Mouse (Mus musculus) common myeloid progenitor, adult 5-6 weeks (primary cell): Measurements from ENCODE around the gene Apom. TPM values are rescaled to one million over a fixed set of nuclear protein-coding genes. Genes with fewer than 3 reads are reported as not detected.
A peak's percentile ranks its signal among the peaks of the same experiment; 100 is the strongest.

Experiments used
- ATAC-seq: replicated peaks from 2 replicates; pipeline ENCODE4 v1.8.0; 2016; ENCODE audit warnings: low read depth, mild to moderate bottlenecking, moderate TSS enrichment, inconsistent platforms; ENCODE audit not compliant: poor library complexity, severe bottlenecking
- total RNA-seq: library from RNA; stranded (forward); fragments of 200-1000, 187-1606 nt; gene quantifications from 2 replicates; pipeline ENCODE4 v1.2.3, GENCODE M21; 2017

The Apom gene
- total RNA-seq, 1 experiment from 2014 or later = not detected

DNA sequence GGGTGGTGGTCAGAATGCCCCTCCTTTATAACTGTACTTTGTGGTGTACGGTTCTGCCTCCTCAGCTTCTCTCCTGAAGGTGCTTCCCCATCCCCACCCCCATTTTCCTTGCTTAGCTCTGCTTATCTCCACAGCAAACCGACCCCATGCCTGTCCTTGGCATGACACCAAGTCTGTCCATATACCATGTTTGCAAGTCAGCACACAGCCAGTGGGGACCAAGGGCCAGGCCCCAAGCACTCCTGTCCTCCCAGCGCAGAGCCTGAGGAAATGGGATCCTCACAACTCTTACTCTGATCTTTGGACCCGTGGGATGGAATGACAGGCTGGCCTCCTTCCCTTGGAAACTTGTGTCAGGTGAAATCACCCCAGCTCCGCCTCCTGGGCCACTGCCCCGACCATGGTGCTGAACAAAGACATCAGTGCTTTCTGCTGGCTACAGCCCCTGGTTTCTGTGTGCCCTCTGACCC, 28.6 kb downstream of the Apom start:
- peak; percentile 58 for ATAC-seq

DNA sequence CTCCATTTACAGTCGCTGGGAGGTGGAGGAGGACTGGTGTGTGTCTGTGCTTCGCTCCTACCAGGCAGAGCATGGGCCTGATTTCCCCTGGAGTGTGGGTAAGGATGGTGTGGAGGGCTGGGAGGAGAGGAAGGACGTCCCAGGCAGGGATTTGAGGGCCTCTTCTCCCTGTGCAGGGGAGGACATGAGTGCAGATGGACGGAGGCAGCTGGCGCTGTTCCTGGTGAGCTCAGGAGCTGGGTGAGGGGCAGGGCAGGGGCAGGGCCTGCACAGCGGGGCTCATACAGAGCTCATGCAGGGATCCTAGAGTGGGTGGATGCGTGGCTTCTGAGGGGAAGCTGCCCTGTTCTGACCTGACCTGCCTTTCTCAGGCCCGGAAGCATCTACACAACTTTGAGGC, 29.6 kb downstream of the Apom start:
- no peak for ATAC-seq

DNA sequence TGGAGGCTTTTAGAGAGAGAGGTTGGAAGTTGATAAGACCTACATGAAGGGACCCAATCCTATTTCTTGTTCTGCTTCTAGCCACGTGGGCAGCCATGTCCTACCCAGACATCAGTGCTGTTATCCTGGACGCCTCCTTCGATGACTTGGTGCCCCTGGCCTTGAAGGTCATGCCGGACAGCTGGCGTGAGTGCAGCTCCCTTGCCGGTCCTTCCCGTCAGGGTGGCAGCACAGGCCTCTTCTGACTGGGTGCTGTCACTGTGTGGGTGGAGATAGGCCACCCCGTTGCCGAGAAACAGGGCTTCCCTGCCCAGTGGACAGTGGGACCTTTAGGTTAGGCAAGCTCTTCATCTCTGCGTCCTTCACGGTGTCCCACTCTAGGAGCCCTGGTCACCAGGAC, 30.7 kb downstream of the Apom start:
- no peak for ATAC-seq

DNA sequence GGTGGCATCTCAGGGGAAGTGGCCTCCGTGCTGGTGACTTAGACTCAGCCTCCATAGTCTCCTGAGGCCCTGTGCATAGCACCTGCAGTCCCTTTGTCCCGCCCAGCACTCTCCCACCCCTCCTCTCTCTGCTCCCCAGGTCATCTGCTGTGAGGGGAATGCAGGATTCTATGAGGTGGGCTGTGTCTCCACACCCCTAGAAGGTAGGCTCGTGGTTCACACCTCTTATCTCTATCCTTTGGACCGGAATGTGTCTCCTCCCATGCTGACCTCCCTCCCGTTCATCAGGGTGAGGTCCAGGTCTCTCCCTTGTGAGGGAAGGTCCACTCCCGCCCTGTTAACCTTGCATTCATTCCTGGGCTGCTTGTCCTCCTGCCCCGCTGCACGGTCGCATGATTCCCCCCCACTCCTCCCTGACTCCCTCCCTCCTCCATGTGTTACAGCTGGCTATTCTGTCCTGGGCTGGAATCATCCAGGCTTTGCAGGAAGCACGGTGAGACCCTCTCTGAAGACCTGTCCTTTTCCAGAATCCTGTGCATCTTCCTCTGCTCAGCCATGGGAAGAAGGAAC, 31.6 kb downstream of the Apom start:
- ATAC-seq = no peak

DNA sequence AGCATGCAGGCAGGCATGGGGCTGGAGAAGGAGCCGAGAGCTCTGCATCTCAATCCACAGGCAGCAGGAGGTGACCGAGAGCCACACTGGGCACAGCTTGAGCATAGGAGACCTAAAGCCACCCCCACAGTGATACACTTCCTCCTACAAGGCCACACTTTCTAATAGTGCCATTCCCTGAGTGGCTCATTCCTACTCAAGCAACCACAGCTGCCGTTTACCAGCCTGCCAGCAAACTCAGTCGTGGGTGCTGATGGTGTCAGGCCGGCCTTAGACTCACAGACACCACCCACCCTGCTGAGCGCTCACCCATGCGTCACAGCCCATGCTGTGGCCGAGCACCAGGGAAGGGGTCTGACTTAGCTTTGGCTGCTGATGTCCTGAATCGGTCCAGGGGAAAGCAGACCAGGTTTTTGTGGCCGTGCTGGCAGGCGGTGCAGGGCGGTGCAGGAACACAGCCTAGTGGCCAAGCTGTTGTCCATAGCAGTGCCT, 34.6 kb downstream of the Apom start:
- ATAC-seq = no peak

GRCm38 (mm10) chr17:35096597-35096996, 35.3 kb downstream of the Apom start:
- ATAC-seq = no peak

GRCm38 (mm10) chr17:35094475-35095365, 37.1 kb downstream of the Apom start:
- no peak for ATAC-seq

DNA sequence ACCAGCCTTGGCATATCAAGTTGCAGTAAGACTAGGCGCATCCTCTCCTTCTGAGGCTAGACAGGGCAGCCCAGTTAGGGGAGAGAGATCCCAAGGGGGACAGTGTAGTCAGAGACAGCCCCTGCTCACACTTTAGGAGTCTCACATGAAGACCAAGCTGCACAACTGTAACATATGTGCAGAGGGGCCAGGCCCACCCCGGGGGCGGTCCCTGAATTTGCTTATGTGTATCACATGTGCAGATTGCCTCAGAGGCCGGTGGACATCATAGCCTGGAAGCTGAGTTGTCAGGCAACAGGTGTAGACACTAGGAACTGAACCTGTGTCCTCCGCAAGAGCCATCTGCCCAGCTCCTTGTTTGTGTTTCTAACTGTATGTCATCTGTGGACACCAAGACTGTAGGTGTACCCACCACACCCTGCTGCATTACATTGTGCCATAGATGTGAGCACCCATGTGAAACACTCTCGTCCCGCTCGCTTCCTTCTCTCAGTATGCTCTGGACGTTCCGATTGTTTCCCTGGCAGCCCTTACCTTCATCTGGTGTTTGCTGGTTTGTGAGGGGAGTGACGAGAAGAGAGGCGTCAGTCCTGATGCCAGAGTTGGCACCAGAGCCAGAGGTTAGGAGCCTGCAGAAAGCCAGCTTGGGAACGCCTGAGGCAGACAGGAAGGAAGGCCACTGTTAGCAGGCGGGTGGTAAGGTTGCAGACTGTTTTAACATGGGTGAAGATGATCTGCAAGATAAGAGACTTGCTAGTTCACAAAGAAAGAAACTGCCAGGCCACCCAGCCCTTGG, 39.2 kb downstream of the Apom start:
- no peak for ATAC-seq

GRCm38 (mm10) chr17:35090166-35090932, 41.5 kb downstream of the Apom start:
- ATAC-seq = peak; percentile 16; the same call in 1 of the 2 replicates

GRCm38 (mm10) chr17:35088825-35089644, 42.8 kb downstream of the Apom start, which contains the start of gene Abhd16a:
Gene Abhd16a (plus strand): TSS chr17:35089263.
- peak; percentile 94 for ATAC-seq

DNA sequence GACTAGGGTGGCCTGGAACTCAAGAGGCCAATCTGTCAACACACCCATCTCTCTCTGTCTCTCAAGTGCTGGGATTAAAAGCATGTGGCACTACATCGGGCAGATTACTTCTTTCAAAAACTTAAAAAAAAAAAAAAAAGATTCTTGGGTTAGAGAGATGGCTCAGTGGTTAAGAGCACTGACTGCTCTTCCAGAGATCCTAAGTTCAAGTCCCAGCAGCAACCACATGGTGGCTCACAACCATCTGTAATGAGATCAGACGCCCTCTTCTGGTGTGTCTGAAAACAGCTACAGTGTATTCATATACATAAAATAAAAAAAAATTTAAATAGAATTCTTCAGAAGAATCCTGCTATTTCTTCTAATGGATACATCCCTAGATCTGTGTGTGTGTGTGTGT, 43.7 kb downstream of the Apom start:
- no peak for ATAC-seq

GRCm38 (mm10) chr17:35085208-35085865, 46.5 kb downstream of the Apom start, which contains the start of gene Ly6g6f:
Gene Ly6g6f (minus strand): TSS chr17:35085610.
- ATAC-seq = no peak

- ATAC-seq = no peak
Measured at GRCm38 (mm10) chr17:35083929-35084497, 47.8 kb downstream of the Apom start.

DNA sequence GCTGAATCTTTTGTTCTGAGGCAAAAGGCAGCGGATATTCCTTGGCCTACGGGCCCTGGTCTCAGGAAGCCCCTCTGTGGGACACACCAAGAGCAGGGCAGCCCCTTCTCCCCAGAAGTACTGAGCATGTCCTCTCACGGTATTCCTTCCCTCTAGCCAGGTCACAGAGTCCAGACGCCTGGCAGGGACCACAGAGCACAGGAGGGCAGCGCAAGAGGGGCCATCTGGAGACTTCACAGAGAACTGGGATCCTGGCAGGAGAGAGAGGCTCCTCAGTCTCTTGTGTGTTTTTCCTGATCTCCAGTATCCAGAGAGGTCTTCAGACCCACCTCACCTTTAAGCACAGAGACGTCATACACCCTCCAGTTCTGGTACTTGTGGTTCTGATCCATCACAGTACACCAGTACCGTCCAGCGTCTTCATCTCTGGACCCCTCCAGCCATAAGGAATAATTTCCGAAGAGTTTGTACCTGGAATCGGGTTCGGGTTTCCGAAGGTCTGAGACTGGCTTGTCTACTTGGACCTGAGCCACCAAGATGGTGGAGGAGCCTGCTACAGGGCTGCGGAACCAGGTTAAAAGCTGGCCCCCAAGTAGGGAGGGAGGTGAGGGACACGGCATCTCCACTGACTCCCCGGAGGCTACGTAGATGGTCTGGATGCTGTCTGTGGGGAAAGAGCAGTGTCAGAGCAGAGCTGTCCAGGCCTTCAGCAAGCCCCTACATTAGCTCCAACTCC, 48.8 kb downstream of the Apom start:
- no peak for ATAC-seq

GRCm38 (mm10) chr17:35080710-35081109, 51.1 kb downstream of the Apom start:
- no peak for ATAC-seq

DNA sequence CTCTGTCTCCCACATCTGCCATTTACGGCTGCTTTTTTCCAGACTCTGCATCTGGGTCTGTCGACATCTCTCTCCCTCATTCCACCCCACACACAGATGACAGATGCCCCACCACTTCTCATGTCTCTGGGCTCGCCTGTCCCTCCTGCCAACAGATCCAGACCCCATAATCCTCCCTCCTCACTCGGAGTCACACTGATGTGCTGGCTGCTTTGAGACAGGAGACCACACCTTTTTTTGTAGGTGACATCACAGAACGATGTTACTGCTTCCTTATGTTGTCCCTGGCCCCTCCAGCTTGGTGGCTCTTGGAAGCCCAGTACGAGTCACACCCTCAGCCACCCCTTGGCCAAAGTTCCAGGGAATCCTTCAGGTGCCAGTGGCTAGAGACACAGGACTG, 51.6 kb downstream of the Apom start:
- peak; percentile 9; the same call in 1 of the 2 replicates for ATAC-seq

- ATAC-seq = peak; percentile 80
Measured at GRCm38 (mm10) chr17:35079778-35080177, 52.1 kb downstream of the Apom start.
